Mouse (Mus musculus) ES-E14 (cell line): ENCODE data around the gene Btbd7. TPM values are rescaled to one million over a fixed set of nuclear protein-coding genes. Genes with fewer than 3 reads are reported as not detected.

Experiments
- DNase-seq: peaks from one replicate; pipeline ENCODE4 v3.0.0-alpha.2; 2013; ENCODE audit warnings: low read depth, low spot score
- H3K27ac ChIP-seq: 2 replicates; pipeline ENCODE4 v1.5.1; 2012; ENCODE audit warnings: low read depth, mild to moderate bottlenecking, low read length, moderate library complexity, mixed read lengths; ENCODE audit not compliant: poor library complexity, insufficient read depth, severe bottlenecking
- H3K36me3 ChIP-seq: 2 replicates; pipeline ENCODE4 v1.6.1; 2012; ENCODE audit warnings: mild to moderate bottlenecking, low read length, moderate library complexity, mixed read lengths; ENCODE audit not compliant: control insufficient read depth, poor library complexity, insufficient read depth, severe bottlenecking
- H3K4me1 ChIP-seq, 2 experiments: fragments of 150-350 bp in 1 of 2; sonication (generic) in 1 of 2; 2 replicates each; pipeline ENCODE4 v1.6.1; 2012; ENCODE audit warnings: low read length in 2 of 2, mild to moderate bottlenecking in 1 of 2, mixed read lengths in 1 of 2; ENCODE audit not compliant: control insufficient read depth in 2 of 2, insufficient read depth in 2 of 2, poor library complexity in 1 of 2
- H3K4me3 ChIP-seq, 2 experiments: fragments of 150-350 bp in 1 of 2; sonication (generic) in 1 of 2; 2 replicates each; pipeline ENCODE4 v1.5.1; 2012; ENCODE audit warnings: low read length in 2 of 2, low read depth in 1 of 2, mild to moderate bottlenecking in 1 of 2, mixed read lengths in 1 of 2; ENCODE audit not compliant: insufficient read depth in 1 of 2, poor library complexity in 1 of 2, severe bottlenecking in 1 of 2
- H3K9ac ChIP-seq: 2 replicates; pipeline ENCODE4 v1.6.1; 2012; ENCODE audit warnings: low read depth, mild to moderate bottlenecking, low read length, mixed read lengths; ENCODE audit not compliant: poor library complexity, insufficient read depth, severe bottlenecking
- H3K9me3 ChIP-seq: fragments of 150-350 bp; sonication (generic); 2 replicates; pipeline ENCODE4 v1.6.1; 2012; ENCODE audit warnings: low read depth, mild to moderate bottlenecking, low read length; ENCODE audit not compliant: control insufficient read depth, insufficient read depth
- CHD2 ChIP-seq: IDR thresholded peaks from 2 replicates; pipeline ENCODE4 v1.6.1; 2014; ENCODE audit warnings: mild to moderate bottlenecking, low read depth, low read length, inconsistent platforms
- HCFC1 ChIP-seq: IDR thresholded peaks from 2 replicates; pipeline ENCODE4 v1.6.1; 2012; ENCODE audit warnings: low read length, inconsistent platforms, borderline replicate concordance; ENCODE audit not compliant: insufficient read depth
- MAFK ChIP-seq: IDR thresholded peaks from 2 replicates; pipeline ENCODE4 v1.6.1; 2014; ENCODE audit warnings: mild to moderate bottlenecking, low read depth, low read length, inconsistent platforms; ENCODE audit not compliant: insufficient read depth
- ZC3H11A ChIP-seq: IDR thresholded peaks from 2 replicates; pipeline ENCODE4 v1.6.1; 2012; ENCODE audit warnings: low read depth, mild to moderate bottlenecking, inconsistent platforms, low read length, borderline replicate concordance
- ZNF384 ChIP-seq: IDR thresholded peaks from 2 replicates; pipeline ENCODE4 v1.6.1; 2012; ENCODE audit warnings: low read depth, low read length, inconsistent platforms
- in situ Hi-C, 2 experiments: fragments of 600-800 bp; cut with MboI; formaldehyde crosslinking; loops; one replicate each; pipeline ENCODE4 v1.15.1; 2025; ENCODE audit warnings: low sequenced_read_pairs in 2 of 2, inconsistent platforms in 1 of 2; ENCODE audit not compliant: unreplicated experiment in 2 of 2
- total RNA-seq: library from RNA; depleted of rRNA; stranded (reverse); fragments of 300-350 nt; gene quantifications from 2 replicates; pipeline ENCODE4 v1.2.3, GENCODE M21; 2012

Gene Btbd7
- total RNA-seq, 1 experiment: 17.6 TPM

- no peak for TF ChIP-seq MAFK
- no peak for TF ChIP-seq HCFC1
- TF ChIP-seq ZC3H11A: no peak
- Histone ChIP-seq H3K9me3 (no peaks in the 10 kb centered on the region), H3K27ac (no peak overlapping the region), H3K36me3 (no peaks in the 10 kb centered on the region), H3K4me1 (no peaks in the 10 kb centered on the region), H3K4me3 (no peak overlapping the region), H3K9ac (no peak overlapping the region)
- DNase-seq: no peak
- in situ Hi-C loops: no loop called here
Observed at GRCm38 (mm10) chr12:102869802-102870201, 8.5 kb downstream of the Btbd7 start.

DNA sequence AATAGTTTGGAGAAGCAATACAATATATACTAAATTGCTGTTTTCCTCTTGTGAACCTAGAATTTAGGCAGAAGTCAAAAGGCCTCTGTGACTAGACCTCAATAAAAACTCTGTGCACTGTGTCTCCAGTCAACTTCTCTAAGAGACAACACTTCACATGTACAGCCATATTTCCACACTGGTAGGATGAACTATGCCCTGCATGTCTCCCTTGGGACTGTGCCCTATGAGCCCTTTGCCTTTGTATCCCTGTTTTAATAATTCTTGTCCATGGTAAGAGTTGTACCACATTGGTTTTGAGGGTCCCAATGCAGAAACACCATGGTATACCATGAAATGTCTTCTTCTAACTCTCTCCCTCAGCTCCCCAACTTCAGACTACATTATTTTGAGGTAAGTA, 17.5 kb downstream of the Btbd7 start:
- Histone ChIP-seq H3K4me1 (no peaks in the 10 kb centered on the region), H3K9me3 (no peaks in the 10 kb centered on the region), H3K36me3 (no peaks in the 10 kb centered on the region), H3K9ac (no peak overlapping the region), H3K4me3 (no peak overlapping the region), H3K27ac (no peak overlapping the region)
- no peak for DNase-seq
- TF ChIP-seq HCFC1: no peak
- no peak for TF ChIP-seq CHD2
- TF ChIP-seq ZC3H11A: no peak
- TF ChIP-seq MAFK: no peak
- TF ChIP-seq ZNF384: no peak
- in situ Hi-C loops: no loop called here

DNA sequence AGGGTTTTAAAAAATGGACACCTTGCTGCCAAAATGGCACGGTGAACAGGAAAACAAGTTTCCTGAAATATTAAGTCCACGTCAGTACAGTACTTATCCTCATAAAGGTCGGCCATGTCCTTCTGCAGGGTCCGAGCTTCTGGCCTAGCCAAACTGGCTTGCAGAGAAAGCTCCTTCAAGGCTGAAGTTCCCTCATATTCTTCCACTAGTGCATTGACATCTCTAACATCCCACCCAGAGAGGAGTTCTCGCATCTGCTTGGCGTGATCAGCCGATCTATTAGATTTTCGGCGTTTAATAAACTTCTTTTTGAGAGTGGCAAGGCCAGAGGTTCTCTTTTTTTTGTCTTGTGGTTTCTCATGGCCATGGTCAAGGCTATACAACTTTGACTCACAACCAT, 40.0 kb downstream of the Btbd7 start:
- H3K27ac ChIP-seq: no peak overlapping the region
- no peaks in the 10 kb centered on the region for H3K9me3 ChIP-seq
- H3K4me3 ChIP-seq: no peak overlapping the region
- TF ChIP-seq HCFC1 (no peak), MAFK (no peak), CHD2 (no peak), ZNF384 (no peak), ZC3H11A (no peak)
- no peak for DNase-seq
- H3K4me1 ChIP-seq: no peaks in the 10 kb centered on the region
- in situ Hi-C loops: no loop called here
- H3K36me3 ChIP-seq: no peaks in the 10 kb centered on the region; the same call in 1 of the 2 replicates
- no peak overlapping the region for H3K9ac ChIP-seq

- H3K9me3 ChIP-seq: no peaks in the 10 kb centered on the region
- TF ChIP-seq ZC3H11A: no peak
- TF ChIP-seq HCFC1: no peak
- TF ChIP-seq MAFK: no peak
- in situ Hi-C loops: no loop called here
- H3K27ac ChIP-seq: no peak overlapping the region; the same call in 1 of the 2 replicates
- DNase-seq: peak; percentile 19
- no peak overlapping the region for H3K4me3 ChIP-seq
- no peaks in the 10 kb centered on the region for H3K36me3 ChIP-seq
- H3K4me1 ChIP-seq: no peaks in the 10 kb centered on the region
- H3K9ac ChIP-seq: no peak overlapping the region
Observed at GRCm38 (mm10) chr12:102832746-102833300, 45.4 kb downstream of the Btbd7 start.

GRCm38 (mm10) chr12:102831888-102832287, 46.4 kb downstream of the Btbd7 start:
- in situ Hi-C loops: no loop called here

More at GRCm38 (mm10) chr12:102831888-102832287, 46.4 kb downstream of the Btbd7 start:
- H3K9ac ChIP-seq: no peak overlapping the region
- no peaks in the 10 kb centered on the region for H3K4me1 ChIP-seq
- no peaks in the 10 kb centered on the region for H3K36me3 ChIP-seq
- H3K27ac ChIP-seq: no peak overlapping the region
- DNase-seq: no peak
- TF ChIP-seq MAFK (peak; percentile 77), ZNF384 (no peak)
- H3K9me3 ChIP-seq: no peaks in the 10 kb centered on the region
- H3K4me3 ChIP-seq: no peak overlapping the region
